Mouse (Mus musculus): ENCODE results near the gene Focad. TPM values are rescaled to one million over a fixed set of nuclear protein-coding genes. Genes with fewer than 3 reads are reported as not detected.

Focad gene
- polyA plus RNA-seq, 1 experiment from 2014 or later: 20.8 TPM

DNA sequence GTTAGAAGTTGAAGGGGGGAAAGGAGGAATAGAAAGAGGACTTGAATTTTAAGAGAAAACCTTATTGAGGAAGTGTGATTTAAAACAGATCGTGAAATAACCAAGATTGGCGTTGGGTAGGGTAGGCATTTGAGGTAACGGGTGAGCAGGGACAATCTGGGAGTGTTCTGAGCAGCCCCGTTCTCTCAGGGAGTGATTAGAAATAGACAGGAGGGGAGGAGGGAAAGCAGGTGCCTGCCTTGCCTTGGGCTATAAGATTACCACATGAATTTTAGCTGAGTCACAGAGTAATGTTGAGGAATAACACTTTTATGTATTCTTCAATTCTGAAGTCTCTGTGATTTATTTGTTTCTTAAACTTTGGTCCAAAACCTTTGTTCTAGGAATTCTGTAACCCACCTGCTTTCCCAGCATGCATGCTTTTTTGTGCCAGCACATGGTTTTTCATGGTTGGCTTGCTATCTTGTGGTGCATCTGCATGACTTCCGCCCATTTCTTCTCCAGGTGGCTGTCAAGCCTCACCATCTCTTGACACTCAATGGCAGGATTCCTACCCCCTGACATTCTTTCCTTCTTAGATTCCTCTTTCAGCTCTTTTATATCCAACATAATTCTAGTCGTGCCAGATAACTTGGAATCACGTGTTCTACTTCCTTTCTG lies 176.1 kb downstream of the Focad start:
- DNase-seq (no peak), ATAC-seq (ENCODE audit: insufficient read depth) (no peak)
- no peak for TF ChIP-seq CTCF (IDR thresholded peaks at IDR 0.05; ENCODE audit: low read depth)
- Histone ChIP-seq H3K4me2 (no peak overlapping the region), H3K9ac (no peak overlapping the region), H3K4me3 (ENCODE audit: low read depth, low read length) (no peak overlapping the region), H3K27me3 (ENCODE audit: insufficient read depth, low read length) (no peaks in the 10 kb centered on the region), H3K27ac (ENCODE audit: low read depth) (no peak overlapping the region), H3K4me1 (ENCODE audit: insufficient read depth) (no peaks in the 10 kb centered on the region), H3K36me3 (ENCODE audit: insufficient read depth) (no peaks in the 10 kb centered on the region), H3K9me3 (ENCODE audit: low read depth, low read length) (no peaks in the 10 kb centered on the region)
- WGBS: 79% methylated on average over 7 of the region's 7 CpGs

DNA sequence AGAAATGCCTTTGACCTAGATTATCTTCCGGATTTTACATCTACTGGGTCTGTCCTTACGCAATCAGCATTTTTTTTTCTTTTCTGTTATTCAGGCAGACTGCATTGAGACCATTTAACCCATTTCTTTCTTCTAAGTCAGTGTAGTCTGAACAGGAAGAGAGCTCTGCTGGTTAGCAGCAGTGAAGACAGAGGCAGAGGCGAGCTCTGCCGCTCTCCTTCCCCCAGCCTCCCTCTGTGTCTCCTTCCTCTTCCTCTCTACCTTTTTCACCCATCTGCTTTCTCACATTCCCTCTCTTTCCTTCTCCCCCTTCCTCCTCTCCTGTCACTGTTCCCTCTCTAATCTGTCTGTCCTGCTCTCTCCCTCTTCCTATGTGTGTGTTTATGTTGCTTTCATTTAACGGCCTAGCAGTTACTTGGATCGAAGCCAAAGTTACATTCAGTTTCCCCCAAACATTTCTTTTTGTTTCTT lies 181.2 kb downstream of the Focad start:
- WGBS: 20% methylated on average over 6 of the region's 6 CpGs
- Histone ChIP-seq H3K4me2 (peak overlapping the region; percentile 43), H3K9ac (no peak overlapping the region)

DNA sequence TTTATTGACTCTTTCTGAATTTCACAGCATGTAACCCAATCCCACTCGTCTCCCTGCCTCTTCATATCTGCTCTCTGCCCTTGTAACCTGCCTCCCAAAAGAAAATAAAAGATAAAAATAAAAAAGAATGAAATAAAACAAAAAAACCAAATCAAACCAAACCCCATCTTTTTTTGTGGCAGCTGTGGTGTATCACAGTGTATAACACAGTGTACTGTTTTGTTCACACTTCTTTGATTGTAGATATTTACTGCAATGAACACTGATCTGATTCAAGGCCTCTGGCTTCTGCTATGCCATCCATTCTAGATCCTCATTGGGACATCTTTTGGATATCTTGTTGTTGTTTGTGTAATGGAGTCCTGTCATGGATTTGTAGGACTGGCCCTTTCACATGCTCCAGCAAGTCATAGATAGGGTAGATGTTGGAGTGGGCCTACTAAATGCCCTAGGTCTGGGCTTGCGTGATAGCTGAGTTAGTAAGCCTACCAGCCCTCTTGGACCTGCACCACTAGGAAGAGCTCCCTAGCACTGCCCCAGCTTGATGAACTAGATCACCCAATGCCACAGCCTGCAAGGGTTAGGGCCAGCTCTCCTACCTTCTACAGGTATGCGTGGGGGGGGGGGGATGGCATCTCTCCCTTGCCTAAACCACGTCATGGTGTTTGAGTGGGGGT lies 181.8 kb downstream of the Focad start:
- no peaks in the 10 kb centered on the region for H3K4me1 ChIP-seq (ENCODE audit: insufficient read depth)
- H3K4me2 ChIP-seq: peak overlapping the region; percentile 43; the same call in 1 of the 2 replicates
- H3K4me3 ChIP-seq (ENCODE audit: low read depth, low read length): no peak overlapping the region
- DNase-seq (peak; percentile 52), ATAC-seq (ENCODE audit: insufficient read depth) (peak; percentile 87)
- peak overlapping the region; percentile 83 for H3K27ac ChIP-seq (ENCODE audit: low read depth)
- no peaks in the 10 kb centered on the region for H3K9me3 ChIP-seq (ENCODE audit: low read depth, low read length)
- no peak overlapping the region for H3K9ac ChIP-seq
- WGBS: 63% methylated on average over 4 of the region's 4 CpGs
- TF ChIP-seq CTCF (IDR thresholded peaks at IDR 0.05; ENCODE audit: low read depth): no peak
- no peaks in the 10 kb centered on the region for H3K27me3 ChIP-seq (ENCODE audit: insufficient read depth, low read length)
- no peaks in the 10 kb centered on the region for H3K36me3 ChIP-seq (ENCODE audit: insufficient read depth)

More for the DNA sequence above, 181.2 kb downstream of the Focad start:
- ATAC-seq (ENCODE audit: insufficient read depth) (peak; percentile 87), DNase-seq (peak; percentile 81)
- Histone ChIP-seq H3K4me1 (ENCODE audit: insufficient read depth) (no peaks in the 10 kb centered on the region), H3K4me3 (ENCODE audit: low read depth, low read length) (no peak overlapping the region), H3K27ac (ENCODE audit: low read depth) (peak overlapping the region; percentile 83), H3K9me3 (ENCODE audit: low read depth, low read length) (no peaks in the 10 kb centered on the region), H3K27me3 (ENCODE audit: insufficient read depth, low read length) (no peaks in the 10 kb centered on the region), H3K36me3 (ENCODE audit: insufficient read depth) (no peaks in the 10 kb centered on the region)
- TF ChIP-seq CTCF (IDR thresholded peaks at IDR 0.05; ENCODE audit: low read depth): no peak

DNA sequence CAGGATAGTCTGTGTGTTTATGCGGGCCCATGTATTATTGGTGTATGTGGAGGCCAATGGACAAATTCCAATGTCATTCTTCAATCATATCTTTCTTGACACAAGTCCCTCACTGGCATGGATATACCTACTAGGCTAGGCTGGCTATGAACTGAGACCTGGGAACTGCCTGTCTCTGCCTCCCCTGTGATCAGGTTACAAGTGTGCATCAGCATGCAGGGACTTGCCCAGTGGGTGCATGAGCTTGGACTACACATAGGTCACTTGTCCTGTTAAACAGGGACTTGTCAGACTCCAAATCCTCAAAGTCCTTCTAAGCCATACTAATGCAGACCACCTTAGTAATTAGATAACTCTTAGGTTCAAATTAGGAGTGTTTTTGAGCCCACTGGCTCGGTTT lies 184.1 kb downstream of the Focad start:
- Histone ChIP-seq H3K27ac (ENCODE audit: low read depth) (no peak overlapping the region), H3K36me3 (ENCODE audit: insufficient read depth) (no peaks in the 10 kb centered on the region), H3K27me3 (ENCODE audit: insufficient read depth, low read length) (no peaks in the 10 kb centered on the region), H3K4me3 (ENCODE audit: low read depth, low read length) (no peak overlapping the region), H3K4me2 (no peak overlapping the region), H3K4me1 (ENCODE audit: insufficient read depth) (no peaks in the 10 kb centered on the region), H3K9ac (no peak overlapping the region), H3K9me3 (ENCODE audit: low read depth, low read length) (no peaks in the 10 kb centered on the region)
- no peak for ATAC-seq (ENCODE audit: insufficient read depth)
- DNase-seq: no peak
- WGBS: 81% methylated on average over 2 of the region's 2 CpGs
- TF ChIP-seq CTCF (IDR thresholded peaks at IDR 0.05; ENCODE audit: low read depth): no peak

DNA sequence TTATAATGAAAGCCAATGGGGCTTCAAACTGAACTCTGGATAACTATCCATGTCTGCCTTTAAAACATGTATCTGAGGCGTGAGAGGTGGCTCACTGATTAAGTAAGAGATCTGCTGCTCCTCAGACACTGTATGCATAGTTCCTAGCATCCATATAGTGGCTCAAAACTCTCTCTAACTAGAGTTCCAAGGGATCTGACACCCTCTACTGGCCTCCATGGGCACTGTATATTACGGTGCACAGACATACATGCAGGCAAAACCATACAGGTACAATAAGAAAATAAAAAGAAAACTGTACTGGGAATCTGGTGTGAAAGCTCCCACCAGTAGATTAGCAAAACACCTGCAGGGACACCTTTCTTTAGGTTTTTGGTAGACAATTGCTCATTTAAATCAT lies 186.1 kb downstream of the Focad start:
- peak; percentile 18; the same call in 1 of the 2 replicates for TF ChIP-seq CTCF (IDR thresholded peaks at IDR 0.05; ENCODE audit: low read depth)
- H3K4me2 ChIP-seq: no peak overlapping the region
- ATAC-seq (ENCODE audit: insufficient read depth): no peak
- H3K9ac ChIP-seq: no peak overlapping the region
- H3K9me3 ChIP-seq (ENCODE audit: low read depth, low read length): no peaks in the 10 kb centered on the region
- no peaks in the 10 kb centered on the region for H3K4me1 ChIP-seq (ENCODE audit: insufficient read depth)
- 87% methylated on average over 2 of the region's 2 CpGs for WGBS
- no peak for DNase-seq
- H3K36me3 ChIP-seq (ENCODE audit: insufficient read depth): no peaks in the 10 kb centered on the region
- no peaks in the 10 kb centered on the region for H3K27me3 ChIP-seq (ENCODE audit: insufficient read depth, low read length)
- no peak overlapping the region for H3K4me3 ChIP-seq (ENCODE audit: low read depth, low read length)
- no peak overlapping the region for H3K27ac ChIP-seq (ENCODE audit: low read depth)

DNA sequence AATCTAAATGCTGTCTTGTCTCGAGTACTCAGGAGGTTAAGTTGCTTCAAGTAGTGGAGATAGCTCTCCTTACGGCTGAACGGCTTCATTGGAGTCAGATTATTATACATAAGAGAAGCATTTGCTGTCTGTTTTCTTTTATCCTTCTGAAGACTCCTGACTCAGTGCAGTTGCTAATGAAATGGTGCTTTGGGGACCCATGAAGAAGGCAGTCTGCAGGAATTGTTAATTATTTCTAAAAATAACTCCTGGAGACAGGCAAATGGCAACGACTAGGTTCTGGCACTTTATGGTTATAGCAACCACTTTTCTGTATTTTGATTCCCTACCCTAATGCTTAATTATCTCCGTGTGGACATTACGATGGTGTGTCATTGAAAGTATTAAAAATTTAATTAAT lies 201.1 kb downstream of the Focad start:
- ATAC-seq (ENCODE audit: insufficient read depth): no peak
- Histone ChIP-seq H3K27ac (ENCODE audit: low read depth) (no peak overlapping the region), H3K4me3 (ENCODE audit: low read depth, low read length) (no peak overlapping the region), H3K9me3 (ENCODE audit: low read depth, low read length) (no peaks in the 10 kb centered on the region), H3K4me1 (ENCODE audit: insufficient read depth) (no peaks in the 10 kb centered on the region), H3K9ac (no peak overlapping the region), H3K36me3 (ENCODE audit: insufficient read depth) (no peaks in the 10 kb centered on the region), H3K4me2 (no peak overlapping the region), H3K27me3 (ENCODE audit: insufficient read depth, low read length) (no peaks in the 10 kb centered on the region)
- DNase-seq: no peak
- no peak for TF ChIP-seq CTCF (IDR thresholded peaks at IDR 0.05; ENCODE audit: low read depth)
- WGBS: 64% methylated on average over 6 of the region's 6 CpGs

DNA sequence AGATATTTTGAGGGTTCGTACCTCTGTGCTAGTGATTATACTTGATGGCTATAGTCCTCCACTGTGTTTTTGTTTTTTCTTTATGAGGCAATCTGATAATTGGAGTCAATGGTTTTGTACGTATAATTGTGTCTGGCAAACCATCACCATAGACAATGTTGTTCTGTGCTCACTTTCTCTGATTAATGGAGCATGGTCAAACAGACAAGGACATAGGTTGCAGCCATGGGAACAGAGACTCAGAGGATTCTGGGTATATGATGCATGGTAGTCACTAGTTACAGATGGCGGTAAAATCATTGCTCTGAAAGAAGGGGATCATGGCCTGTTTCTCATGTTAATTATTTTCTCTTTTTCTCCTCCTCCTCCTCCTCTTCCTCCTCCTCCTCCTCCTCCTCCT lies 205.1 kb downstream of the Focad start:
- H3K36me3 ChIP-seq (ENCODE audit: insufficient read depth): no peaks in the 10 kb centered on the region
- H3K9me3 ChIP-seq (ENCODE audit: low read depth, low read length): no peaks in the 10 kb centered on the region
- WGBS: 85% methylated on average over 3 of the region's 3 CpGs
- no peaks in the 10 kb centered on the region for H3K27me3 ChIP-seq (ENCODE audit: insufficient read depth, low read length)
- TF ChIP-seq CTCF (IDR thresholded peaks at IDR 0.05; ENCODE audit: low read depth): no peak
- ATAC-seq (ENCODE audit: insufficient read depth) (no peak), DNase-seq (no peak)
- no peak overlapping the region for H3K27ac ChIP-seq (ENCODE audit: low read depth)
- H3K9ac ChIP-seq: no peak overlapping the region
- no peaks in the 10 kb centered on the region for H3K4me1 ChIP-seq (ENCODE audit: insufficient read depth)
- H3K4me2 ChIP-seq: no peak overlapping the region
- H3K4me3 ChIP-seq (ENCODE audit: low read depth, low read length): no peak overlapping the region

All from lung, embryonic 14.5 days (tissue).